Mouse (Mus musculus): ENCODE measurements around the gene Qrfpr. TPM values are rescaled to one million over a fixed set of nuclear protein-coding genes. Genes with fewer than 3 reads are reported as not detected.

The Qrfpr gene
- total and polyA plus RNA-seq, 2 experiments = not detected

GRCm38 (mm10) chr3:36202932-36203331, 19.2 kb downstream of the Qrfpr start:
- TF ChIP-seq POLR2A (IDR thresholded peaks at IDR 0.05; ENCODE audit: extremely low read depth, insufficient read depth, low read length) (no peak), CTCF (IDR thresholded peaks at IDR 0.05; ENCODE audit: low read depth, low read length) (no peak)
- Histone ChIP-seq H3K9ac (ENCODE audit: low read depth, low read length) (no peak overlapping the region), H3K4me3 (ENCODE audit: insufficient read depth, low read depth, low read length) (no peak overlapping the region), H3K27me3 (ENCODE audit: control insufficient read depth, insufficient read depth, low read length) (no peaks in the 10 kb centered on the region), H3K36me3 (ENCODE audit: control insufficient read depth, insufficient read depth, low read length) (no peaks in the 10 kb centered on the region), H3K27ac (replicated peaks; ENCODE audit: insufficient read depth, low read depth, low read length) (peak overlapping the region; percentile 40; the same call in 1 of the 2 replicates), H3K4me1 (ENCODE audit: control insufficient read depth, insufficient read depth, low read length) (no peaks in the 10 kb centered on the region), H3K79me2 (ENCODE audit: control insufficient read depth, insufficient read depth, low read length) (no peaks in the 10 kb centered on the region)
- DNase-seq (ENCODE audit: extremely low read depth, low read depth, low spot score) = peak; percentile 77
- 20% methylated on average over 7 of the region's 7 CpGs for WGBS

DNA sequence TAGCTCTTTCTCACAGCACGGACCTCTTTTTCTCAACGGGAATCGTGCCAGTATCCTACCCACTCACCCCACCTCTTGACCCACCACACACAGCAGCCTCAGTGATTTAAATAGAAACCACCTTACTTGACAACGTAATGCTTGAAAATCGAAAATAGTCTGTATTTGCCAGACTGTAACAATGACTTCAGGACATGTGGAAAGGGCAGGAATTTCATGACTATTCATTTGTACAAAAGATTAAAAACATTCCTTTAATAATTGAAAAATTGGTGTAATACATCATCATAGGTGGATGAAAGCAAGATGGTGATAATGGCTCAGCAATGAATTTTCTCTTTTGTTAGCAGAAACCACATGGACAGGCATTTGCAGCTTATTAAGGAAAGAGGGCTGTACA, 21.0 kb downstream of the Qrfpr start:
- no peak overlapping the region for H3K4me3 ChIP-seq (ENCODE audit: insufficient read depth, low read depth, low read length)
- no peaks in the 10 kb centered on the region for H3K4me1 ChIP-seq (ENCODE audit: control insufficient read depth, insufficient read depth, low read length)
- no peaks in the 10 kb centered on the region for H3K27me3 ChIP-seq (ENCODE audit: control insufficient read depth, insufficient read depth, low read length)
- DNase-seq (ENCODE audit: extremely low read depth, low read depth, low spot score) = no peak
- H3K27ac ChIP-seq (replicated peaks; ENCODE audit: insufficient read depth, low read depth, low read length) = no peak overlapping the region
- TF ChIP-seq CTCF (IDR thresholded peaks at IDR 0.05; ENCODE audit: low read depth, low read length) (no peak), POLR2A (IDR thresholded peaks at IDR 0.05; ENCODE audit: extremely low read depth, insufficient read depth, low read length) (no peak)
- H3K79me2 ChIP-seq (ENCODE audit: control insufficient read depth, insufficient read depth, low read length) = no peaks in the 10 kb centered on the region
- H3K9ac ChIP-seq (ENCODE audit: low read depth, low read length) = no peak overlapping the region
- H3K36me3 ChIP-seq (ENCODE audit: control insufficient read depth, insufficient read depth, low read length) = no peaks in the 10 kb centered on the region
- 84% methylated on average over 5 of the region's 5 CpGs for WGBS

DNA sequence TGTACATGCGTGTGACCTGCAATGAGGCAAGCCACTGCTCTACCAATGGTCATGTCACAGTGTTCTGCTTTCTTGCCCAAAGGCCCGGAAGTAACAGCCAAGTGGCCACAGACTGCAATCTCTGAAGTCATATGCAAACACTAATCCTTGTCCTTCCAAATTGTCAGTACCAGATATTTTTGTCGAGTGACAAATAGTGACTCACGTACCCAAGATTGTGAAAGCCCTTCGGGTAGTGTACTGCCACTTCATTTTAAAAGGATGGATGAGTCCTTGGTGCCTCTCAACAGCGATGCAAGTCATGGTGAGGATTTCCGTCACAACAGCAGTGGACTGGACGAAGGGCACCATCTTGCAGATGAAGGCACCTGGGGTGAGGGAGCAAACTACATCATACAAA, 32.9 kb downstream of the Qrfpr start:
- Histone ChIP-seq H3K27me3 (ENCODE audit: control insufficient read depth, insufficient read depth, low read length) (no peaks in the 10 kb centered on the region), H3K4me3 (ENCODE audit: insufficient read depth, low read depth, low read length) (no peak overlapping the region), H3K9ac (ENCODE audit: low read depth, low read length) (no peak overlapping the region), H3K4me1 (ENCODE audit: control insufficient read depth, insufficient read depth, low read length) (no peaks in the 10 kb centered on the region), H3K36me3 (ENCODE audit: control insufficient read depth, insufficient read depth, low read length) (no peaks in the 10 kb centered on the region), H3K79me2 (ENCODE audit: control insufficient read depth, insufficient read depth, low read length) (no peaks in the 10 kb centered on the region), H3K27ac (replicated peaks; ENCODE audit: insufficient read depth, low read depth, low read length) (no peak overlapping the region)
- 89% methylated on average over 8 of the region's 8 CpGs for WGBS
- TF ChIP-seq CTCF (IDR thresholded peaks at IDR 0.05; ENCODE audit: low read depth, low read length) = no peak
- no peak for TF ChIP-seq POLR2A (IDR thresholded peaks at IDR 0.05; ENCODE audit: extremely low read depth, insufficient read depth, low read length)
- DNase-seq (ENCODE audit: extremely low read depth, low read depth, low spot score) = no peak

DNA sequence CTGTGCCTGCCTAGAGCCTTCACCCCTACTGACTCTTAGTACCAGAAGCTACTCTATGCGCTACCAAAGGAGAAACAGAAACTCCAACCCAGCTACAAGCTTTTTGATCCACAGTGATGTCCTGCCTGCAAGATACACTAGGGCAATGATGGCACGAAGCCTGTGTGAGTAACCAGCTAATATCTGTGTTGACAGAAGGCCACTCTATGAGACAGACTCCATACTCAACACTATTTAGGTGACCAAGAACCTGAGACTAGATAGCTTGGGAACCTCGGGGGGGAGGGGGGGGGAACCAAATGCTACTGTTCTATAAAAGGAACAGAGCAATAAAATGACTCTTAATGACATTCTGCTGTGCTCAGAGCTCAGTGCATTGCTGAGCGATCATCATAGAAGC, 35.6 kb downstream of the Qrfpr start:
- Histone ChIP-seq H3K36me3 (ENCODE audit: control insufficient read depth, insufficient read depth, low read length) (no peaks in the 10 kb centered on the region), H3K79me2 (ENCODE audit: control insufficient read depth, insufficient read depth, low read length) (no peaks in the 10 kb centered on the region), H3K9ac (ENCODE audit: low read depth, low read length) (no peak overlapping the region), H3K27ac (replicated peaks; ENCODE audit: insufficient read depth, low read depth, low read length) (no peak overlapping the region), H3K4me3 (ENCODE audit: insufficient read depth, low read depth, low read length) (no peak overlapping the region), H3K4me1 (ENCODE audit: control insufficient read depth, insufficient read depth, low read length) (no peaks in the 10 kb centered on the region), H3K27me3 (ENCODE audit: control insufficient read depth, insufficient read depth, low read length) (no peaks in the 10 kb centered on the region)
- DNase-seq (ENCODE audit: extremely low read depth, low read depth, low spot score) = no peak
- TF ChIP-seq POLR2A (IDR thresholded peaks at IDR 0.05; ENCODE audit: extremely low read depth, insufficient read depth, low read length) = no peak
- no peak for TF ChIP-seq CTCF (IDR thresholded peaks at IDR 0.05; ENCODE audit: low read depth, low read length)
- 81% methylated on average over 4 of the region's 4 CpGs for WGBS

DNA sequence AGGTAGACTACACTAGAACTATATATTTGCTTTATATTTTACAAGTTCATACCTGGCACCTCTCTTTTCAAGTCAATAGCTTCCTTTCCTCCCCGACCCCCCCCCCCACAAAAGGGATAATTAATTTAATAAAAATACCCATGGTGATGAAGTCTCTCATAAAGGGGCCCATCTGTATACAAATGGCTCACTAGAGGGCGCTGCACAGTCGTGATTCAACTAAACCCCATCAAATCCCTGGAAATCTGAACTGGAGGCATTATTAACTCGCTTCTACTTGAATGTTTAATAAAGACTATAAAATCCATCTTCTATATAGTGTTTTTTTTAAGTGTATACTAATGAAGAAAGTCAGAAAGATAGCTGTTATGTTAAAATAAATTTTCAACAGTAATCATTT, 40.6 kb downstream of the Qrfpr start:
- Histone ChIP-seq H3K4me3 (ENCODE audit: insufficient read depth, low read depth, low read length) (no peak overlapping the region), H3K4me1 (ENCODE audit: control insufficient read depth, insufficient read depth, low read length) (no peaks in the 10 kb centered on the region), H3K36me3 (ENCODE audit: control insufficient read depth, insufficient read depth, low read length) (no peaks in the 10 kb centered on the region), H3K27ac (replicated peaks; ENCODE audit: insufficient read depth, low read depth, low read length) (no peak overlapping the region), H3K27me3 (ENCODE audit: control insufficient read depth, insufficient read depth, low read length) (no peaks in the 10 kb centered on the region), H3K79me2 (ENCODE audit: control insufficient read depth, insufficient read depth, low read length) (no peaks in the 10 kb centered on the region), H3K9ac (ENCODE audit: low read depth, low read length) (no peak overlapping the region)
- peak; percentile 43 for DNase-seq (ENCODE audit: extremely low read depth, low read depth, low spot score)
- TF ChIP-seq CTCF (IDR thresholded peaks at IDR 0.05; ENCODE audit: low read depth, low read length) = peak; percentile 44
- TF ChIP-seq POLR2A (IDR thresholded peaks at IDR 0.05; ENCODE audit: extremely low read depth, insufficient read depth, low read length) = no peak
- 12% methylated on average over 4 of the region's 4 CpGs for WGBS

- DNase-seq (ENCODE audit: extremely low read depth, low read depth, low spot score) = no peak
- Histone ChIP-seq H3K79me2 (ENCODE audit: control insufficient read depth, insufficient read depth, low read length) (no peaks in the 10 kb centered on the region), H3K36me3 (ENCODE audit: control insufficient read depth, insufficient read depth, low read length) (no peaks in the 10 kb centered on the region), H3K27ac (replicated peaks; ENCODE audit: insufficient read depth, low read depth, low read length) (no peak overlapping the region), H3K27me3 (ENCODE audit: control insufficient read depth, insufficient read depth, low read length) (no peaks in the 10 kb centered on the region), H3K4me3 (ENCODE audit: insufficient read depth, low read depth, low read length) (no peak overlapping the region), H3K4me1 (ENCODE audit: control insufficient read depth, insufficient read depth, low read length) (no peaks in the 10 kb centered on the region), H3K9ac (ENCODE audit: low read depth, low read length) (no peak overlapping the region)
- TF ChIP-seq POLR2A (IDR thresholded peaks at IDR 0.05; ENCODE audit: extremely low read depth, insufficient read depth, low read length) (no peak), CTCF (IDR thresholded peaks at IDR 0.05; ENCODE audit: low read depth, low read length) (no peak)
- 84% methylated on average over 2 of the region's 2 CpGs for WGBS
Observed at GRCm38 (mm10) chr3:36173761-36174160, 48.4 kb downstream of the Qrfpr start.
